Mouse (Mus musculus) retina, postnatal 1 day (tissue): ENCODE measurements around the gene Serpinb1b.
A peak's percentile ranks its signal among the peaks of the same experiment; 100 is the strongest.
"Not testable (repeated sequence)": the region's sequence is repeated elsewhere in the genome, so short reads cannot be mapped to it uniquely, and the experiment has no call there.

Source experiments
- DNase-seq: peaks from one replicate; pipeline ENCODE4 v3.0.0-alpha.2; 2012

Gene Serpinb1b

GRCm38 (mm10) chr13:33078056-33078705 is at the start of gene Serpinb1b:
Serpinb1b (plus strand) TSS chr13:33078575.
- DNase-seq, result peak; percentile 2

- DNase-seq, result not testable (repeated sequence)
Measured at GRCm38 (mm10) chr13:33029478-33029877, 48.9 kb upstream of the Serpinb1b start.

DNA sequence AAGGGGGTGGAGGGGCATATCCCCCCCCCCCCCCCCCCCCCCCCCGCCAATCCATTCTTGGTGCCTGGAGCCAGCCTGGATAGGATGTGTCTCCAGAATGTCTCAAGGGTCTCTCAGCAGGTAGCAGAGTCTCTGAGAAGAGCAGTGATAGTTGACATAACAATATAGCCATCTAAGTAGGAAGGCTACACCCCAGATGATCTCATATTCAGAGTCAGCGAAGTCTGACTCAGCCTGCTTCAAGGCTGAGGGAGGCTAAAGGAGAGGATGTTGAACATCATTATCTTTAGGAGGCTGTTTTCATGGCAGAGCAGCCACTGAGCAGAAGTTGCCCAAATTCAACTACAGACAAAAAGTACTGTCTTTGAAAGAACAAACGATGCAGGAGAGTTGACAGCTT is 48.1 kb upstream of the Serpinb1b start:
- DNase-seq, result no peak

GRCm38 (mm10) chr13:33035506-33035905 is 42.9 kb upstream of the Serpinb1b start:
- DNase-seq, result no peak

- no peak for DNase-seq
Measured at GRCm38 (mm10) chr13:33043542-33043941, 34.8 kb upstream of the Serpinb1b start.

- DNase-seq, result no peak
Measured at GRCm38 (mm10) chr13:33047234-33047633, 31.1 kb upstream of the Serpinb1b start.

- no peak for DNase-seq
Measured at GRCm38 (mm10) chr13:33048187-33048586, 30.2 kb upstream of the Serpinb1b start.

- no peak for DNase-seq
Measured at GRCm38 (mm10) chr13:33051697-33052096, 26.7 kb upstream of the Serpinb1b start.

- no peak for DNase-seq
Measured at GRCm38 (mm10) chr13:33063048-33063447, 15.3 kb upstream of the Serpinb1b start.

DNA sequence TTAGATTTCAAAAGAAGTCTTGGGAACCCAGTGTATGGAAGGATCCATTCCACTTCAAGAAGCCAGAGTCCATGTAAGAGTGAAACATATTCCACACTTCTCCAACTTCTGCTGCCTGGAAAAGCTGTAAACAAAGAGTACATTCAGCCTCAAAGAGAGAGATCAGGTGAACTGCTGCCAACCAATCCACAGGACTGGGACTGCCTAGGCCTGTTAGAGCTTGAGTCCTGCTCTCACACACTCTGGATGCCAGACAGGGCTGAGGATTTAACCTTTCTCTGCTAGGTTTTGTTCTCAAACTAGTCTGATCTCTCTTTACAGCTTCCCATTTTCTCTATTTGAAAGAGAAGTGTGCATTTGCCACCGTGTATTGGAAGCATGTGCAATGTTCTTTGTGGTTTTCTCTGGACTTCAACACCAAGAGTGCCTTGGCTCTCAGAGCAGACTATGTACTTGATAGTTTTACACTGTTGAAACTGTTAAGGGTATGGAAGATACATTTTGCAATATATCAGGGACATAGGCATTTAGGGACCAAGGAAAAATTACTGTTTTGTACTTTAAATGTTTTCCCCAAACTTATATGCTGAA is 10.9 kb upstream of the Serpinb1b start:
- no peak for DNase-seq

GRCm38 (mm10) chr13:33068164-33068563 is 10.2 kb upstream of the Serpinb1b start:
- no peak for DNase-seq

GRCm38 (mm10) chr13:33071776-33072175 is 6.6 kb upstream of the Serpinb1b start:
- no peak for DNase-seq

DNA sequence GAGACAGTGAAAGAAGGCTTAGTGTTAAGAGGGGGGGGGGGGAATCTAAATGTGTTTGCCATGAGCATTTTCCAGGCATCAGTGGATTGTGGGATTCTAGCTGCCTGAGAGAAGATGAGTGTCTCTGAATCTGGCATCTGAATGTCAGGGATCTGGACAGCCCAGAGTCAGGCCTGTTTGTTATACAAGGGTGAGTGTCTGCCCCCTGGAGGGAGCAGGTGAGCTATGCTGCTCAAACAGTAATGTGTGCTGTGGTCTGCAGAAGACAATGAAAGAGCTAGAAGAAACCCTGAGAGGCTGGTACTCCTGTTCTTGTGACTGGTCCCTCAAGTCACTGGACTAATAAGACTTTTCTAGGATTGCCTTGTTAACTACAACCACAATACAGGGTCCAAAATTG is 4.3 kb upstream of the Serpinb1b start:
- DNase-seq, result peak; percentile 22

GRCm38 (mm10) chr13:33076247-33076646 is 2.1 kb upstream of the Serpinb1b start:
- no peak for DNase-seq

GRCm38 (mm10) chr13:33077026-33077685 is 1.2 kb upstream of the Serpinb1b start:
- no peak for DNase-seq

DNA sequence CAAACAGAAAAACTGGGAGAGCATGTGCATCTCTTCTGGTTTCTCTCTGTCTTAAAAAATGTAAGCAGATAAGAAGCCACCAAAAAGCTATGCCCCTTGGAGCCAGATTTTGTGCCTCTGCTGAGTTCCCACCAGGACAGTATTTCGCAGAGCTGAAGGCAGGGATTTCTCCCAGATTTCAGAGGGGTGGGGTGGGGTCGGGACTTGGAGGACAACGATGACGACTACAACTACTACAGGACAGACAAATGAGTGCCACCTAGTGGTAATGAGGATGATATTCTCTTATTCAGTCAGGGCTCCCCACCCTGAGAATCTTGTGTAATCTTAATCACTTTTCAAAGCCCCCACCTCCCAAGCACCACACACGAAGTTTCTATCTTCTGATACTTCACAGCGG is 1.0 kb downstream of the Serpinb1b start:
- peak; percentile 41 for DNase-seq

GRCm38 (mm10) chr13:33080356-33080755 is 2.0 kb downstream of the Serpinb1b start:
- DNase-seq, result peak; percentile 10

DNA sequence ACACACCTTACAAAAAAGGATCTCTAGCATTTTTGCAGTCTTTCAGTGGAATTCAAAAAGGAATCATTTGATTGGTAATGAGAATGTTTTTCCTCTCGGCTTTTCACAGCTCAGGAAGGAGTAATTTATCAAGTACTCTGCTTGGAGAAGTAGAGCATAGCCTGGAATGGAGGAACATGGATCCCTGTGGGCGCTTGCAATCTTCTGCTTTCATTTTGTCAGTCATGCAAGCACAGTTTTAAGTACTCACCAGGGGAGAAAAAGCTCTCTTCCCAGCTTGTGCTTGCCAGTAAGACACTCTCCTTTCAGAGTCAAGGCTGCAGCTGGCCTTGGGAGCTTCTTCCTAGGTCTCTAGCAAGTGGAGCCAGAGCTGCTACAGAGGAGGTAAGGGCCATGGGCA is 5.5 kb downstream of the Serpinb1b start:
- no peak for DNase-seq

DNA sequence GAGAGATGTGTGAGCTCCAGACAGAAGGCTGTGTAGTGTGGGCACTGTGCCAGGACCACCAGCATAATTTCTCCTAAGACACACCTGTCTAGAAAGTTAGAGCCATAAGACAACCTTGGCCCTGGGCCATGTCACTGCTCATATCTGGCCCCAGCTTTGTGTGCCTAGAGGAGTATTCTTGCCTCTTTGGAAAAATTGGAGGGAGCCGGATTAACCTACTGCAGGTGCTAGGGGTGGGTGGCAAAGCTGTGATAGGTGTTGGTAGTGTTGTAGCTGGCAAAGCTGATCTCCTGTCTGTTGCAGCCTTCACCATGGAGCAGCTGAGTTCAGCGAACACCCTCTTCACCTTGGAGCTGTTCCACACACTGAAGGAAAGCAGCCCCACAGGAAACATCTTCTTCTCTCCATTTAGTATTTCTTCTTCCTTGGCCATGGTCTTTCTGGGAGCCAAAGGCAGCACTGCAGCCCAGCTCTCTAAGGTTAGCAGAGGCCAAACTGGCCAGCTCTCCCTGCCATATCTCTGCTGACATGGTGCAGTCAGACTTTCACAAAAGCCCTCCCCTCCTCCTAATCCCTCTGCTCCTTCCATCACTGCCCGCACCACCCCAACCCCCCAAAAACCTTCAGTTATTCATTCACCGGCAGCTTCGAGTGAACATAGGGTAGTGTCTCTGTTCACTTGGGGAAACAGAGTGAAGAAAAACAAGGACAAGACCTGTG is 6.8 kb downstream of the Serpinb1b start:
- no peak for DNase-seq

DNA sequence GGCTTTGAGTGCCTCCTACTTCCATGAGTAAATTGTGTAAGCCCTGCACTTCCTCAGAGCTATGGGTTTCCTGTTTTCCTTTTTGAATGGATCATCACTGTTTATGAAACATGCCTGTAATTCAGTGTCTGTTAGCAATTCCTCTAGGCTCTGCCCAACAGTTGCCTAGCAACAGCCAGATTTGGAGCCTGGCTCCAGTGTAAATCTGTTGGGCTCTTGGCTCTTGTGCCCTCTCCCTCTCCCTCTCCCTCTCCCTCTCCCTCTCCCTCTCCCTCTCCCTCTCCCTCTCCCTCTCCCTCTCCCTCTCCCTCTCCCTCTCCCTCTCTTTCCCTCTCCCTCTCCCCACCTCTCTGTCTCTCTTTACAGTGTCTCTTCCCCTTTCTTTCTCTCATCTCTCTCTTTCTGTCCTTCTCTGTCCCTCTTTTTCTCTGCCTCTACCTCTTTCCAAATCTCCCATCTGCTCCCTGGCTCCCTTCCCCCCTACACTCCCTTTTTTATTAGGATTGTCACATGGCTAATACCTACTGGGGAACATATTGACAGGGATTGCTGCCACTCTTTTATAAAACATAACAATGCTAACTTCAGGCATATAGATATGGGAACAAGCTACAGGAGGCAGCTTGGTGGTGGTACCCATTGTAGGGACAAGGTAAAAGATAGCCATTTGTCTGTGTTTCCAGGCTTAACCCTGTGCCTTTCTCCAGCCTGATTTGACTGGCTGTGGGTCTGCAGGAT is 7.5 kb downstream of the Serpinb1b start:
- DNase-seq, result peak; percentile 18

- DNase-seq, result no peak
Measured at GRCm38 (mm10) chr13:33089566-33089965, 11.2 kb downstream of the Serpinb1b start.

GRCm38 (mm10) chr13:33090546-33090945 is 12.2 kb downstream of the Serpinb1b start:
- DNase-seq, result no peak

DNA sequence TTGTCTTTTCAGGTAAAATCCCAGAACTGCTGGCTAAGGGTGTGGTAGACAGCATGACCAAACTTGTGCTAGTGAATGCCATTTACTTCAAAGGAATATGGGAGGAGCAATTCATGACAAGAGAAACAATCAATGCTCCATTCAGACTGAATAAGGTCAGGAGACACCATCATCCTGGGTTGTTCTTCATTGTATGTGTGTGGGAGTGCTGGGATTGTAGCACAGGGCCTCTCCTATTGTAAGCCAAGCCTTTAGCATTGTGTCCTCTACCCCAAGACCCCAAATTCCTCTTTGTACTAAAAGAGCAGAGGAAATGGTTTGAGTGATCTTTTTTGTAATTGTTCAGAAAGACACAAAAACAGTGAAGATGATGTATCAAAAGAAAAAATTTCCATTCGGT is 12.9 kb downstream of the Serpinb1b start:
- no peak for DNase-seq
